Mouse (Mus musculus): ENCODE measurements around the gene Uqcrh.

DNA sequence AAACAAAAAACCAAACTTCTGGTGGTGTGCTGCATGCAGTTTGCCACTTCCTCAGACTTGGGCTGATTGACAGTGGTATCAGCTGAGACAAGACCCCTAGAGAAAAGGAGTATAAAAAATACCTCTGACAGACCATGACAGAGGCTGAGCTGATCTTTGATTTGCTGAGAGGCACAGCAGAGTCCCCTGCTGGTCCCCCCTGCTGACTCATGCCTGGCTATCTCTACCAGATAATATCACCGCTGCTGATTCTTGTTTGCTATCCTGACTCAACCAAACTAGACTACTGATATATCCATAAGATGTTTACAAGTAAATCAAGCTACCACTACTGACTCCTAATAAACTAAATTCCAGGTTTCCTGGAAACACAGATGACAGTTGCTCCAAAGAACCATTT is 11.0 kb downstream of the Uqcrh start:
- TF ChIP-seq CTCF (IDR thresholded peaks at IDR 0.05; ENCODE audit: low read depth, low read length) = no peak
- TF ChIP-seq POLR2A (IDR thresholded peaks at IDR 0.05; ENCODE audit: insufficient read depth, low read length) = no peak
- no peak for TF ChIP-seq EP300 (IDR thresholded peaks at IDR 0.05; ENCODE audit: insufficient read depth, low read depth, low read length)
